Mouse (Mus musculus) megakaryocyte, embryonic 14.5 days (primary cell): Measurements from ENCODE around the gene Schip1.

Experiments
- FLI1 ChIP-seq: IDR thresholded peaks from 2 replicates; pipeline ENCODE4 v1.6.1; 2012; ENCODE audit warnings: low read length, inconsistent platforms, mixed read lengths
- GATA1 ChIP-seq: IDR thresholded peaks from 3 replicates; pipeline ENCODE4 v1.6.1; 2012; ENCODE audit warnings: mixed read lengths, low read length, inconsistent platforms, borderline replicate concordance

DNA sequence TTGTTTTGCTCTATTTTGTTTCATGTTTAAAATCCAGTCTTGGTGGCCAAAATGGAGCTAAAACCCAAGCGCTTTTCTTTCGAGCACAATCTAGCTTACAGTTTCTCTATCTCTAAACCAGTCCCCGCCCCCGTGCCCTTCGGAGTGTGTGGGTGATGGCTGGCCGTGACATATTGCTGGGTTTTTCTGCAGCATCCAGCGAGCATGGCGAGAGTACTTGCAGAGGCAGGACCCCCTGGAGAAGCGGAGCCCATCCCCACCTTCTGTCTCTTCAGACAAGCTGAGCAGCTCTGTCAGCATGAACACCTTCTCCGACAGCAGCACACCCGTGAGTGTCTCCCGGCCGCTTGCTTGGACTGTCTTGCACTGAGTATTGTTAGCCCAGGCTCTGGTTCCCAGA lies 9.5 kb upstream of the Schip1 start:
- TF ChIP-seq GATA1: no peak
- TF ChIP-seq FLI1: no peak
